Mouse (Mus musculus) myocyte (in vitro differentiated cells): ENCODE data around the gene Pigx.

Source experiments
- CEBPB ChIP-seq: IDR thresholded peaks from 2 replicates; pipeline ENCODE4 v1.6.1; 2011; ENCODE audit warnings: mild to moderate bottlenecking, moderate library complexity; ENCODE audit not compliant: poor library complexity, insufficient read depth, severe bottlenecking
- E2F4 ChIP-seq: IDR thresholded peaks from one replicate; pipeline ENCODE4 v1.6.1; 2011; ENCODE audit warnings: mild to moderate bottlenecking, control low read depth, moderate library complexity; ENCODE audit not compliant: insufficient read depth
- POLR2A ChIP-seq: IDR thresholded peaks from one replicate; pipeline ENCODE4 v1.6.1; 2011; ENCODE audit warnings: low read depth, mild to moderate bottlenecking, control low read depth, moderate library complexity; ENCODE audit not compliant: insufficient read length
- POLR2AphosphoS2 ChIP-seq: IDR thresholded peaks from one replicate; pipeline ENCODE4 v1.6.1; 2011; ENCODE audit warnings: low read depth, control low read depth; ENCODE audit not compliant: insufficient read length
- USF1 ChIP-seq: IDR thresholded peaks from one replicate; pipeline ENCODE4 v1.6.1; 2011; ENCODE audit warnings: low read depth, mild to moderate bottlenecking, control low read depth, moderate library complexity

DNA sequence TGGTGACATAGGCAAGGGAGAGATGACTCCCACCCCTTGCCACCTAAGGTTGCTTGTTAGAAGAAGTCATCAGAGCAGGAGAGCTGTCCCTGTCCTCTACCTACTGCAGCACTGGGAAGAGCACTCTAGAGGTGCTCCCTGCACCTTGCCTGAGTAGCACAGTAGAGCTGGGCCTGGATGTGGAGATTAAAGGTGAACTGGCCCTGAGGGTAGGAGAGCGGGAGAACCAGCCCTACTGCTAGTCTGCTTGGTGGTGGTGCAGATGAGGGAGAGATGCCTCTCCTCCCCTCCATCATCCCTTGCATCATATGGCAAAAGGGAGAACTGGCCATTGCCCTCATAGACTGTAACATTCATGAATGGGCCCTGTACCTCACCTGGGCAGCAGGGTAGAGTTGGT lies 32.6 kb downstream of the Pigx start:
- TF ChIP-seq POLR2AphosphoS2 = no peak
- TF ChIP-seq POLR2A = no peak
- no peak for TF ChIP-seq CEBPB
- no peak for TF ChIP-seq USF1
- TF ChIP-seq E2F4 = no peak
